Mouse (Mus musculus): ENCODE measurements around the gene Enoph1. TPM values are rescaled to one million over a fixed set of nuclear protein-coding genes. Genes with fewer than 3 reads are reported as not detected.

Gene Enoph1
- polyA plus RNA-seq (2012; fragmentation: generic; extraction: Trizol) = 8.2 TPM

- no peak for TF ChIP-seq MAX (IDR thresholded peaks at IDR 0.05; ENCODE audit: low read depth)
- peak; percentile 82 for TF ChIP-seq POLR2A (IDR thresholded peaks at IDR 0.05; ENCODE audit: insufficient read length, low read depth)
- peak in 1 of 3 experiments; percentile 2 for TF ChIP-seq MYOG (IDR thresholded peaks at IDR 0.05; ENCODE audit: control insufficient read depth in 1 of 3, insufficient read depth in 1 of 3, insufficient read length in 2 of 3, low read depth in 2 of 3)
- TF ChIP-seq TCF3 (IDR thresholded peaks at IDR 0.05; ENCODE audit: insufficient read length, low read depth) = no peak
- peak; percentile 24 for TF ChIP-seq POLR2AphosphoS2 (IDR thresholded peaks at IDR 0.05; ENCODE audit: insufficient read length, low read depth)
- no peak for TF ChIP-seq CEBPB (IDR thresholded peaks at IDR 0.05; ENCODE audit: insufficient read depth, poor library complexity, severe bottlenecking)
- TF ChIP-seq SRF (IDR thresholded peaks at IDR 0.05; ENCODE audit: control insufficient read depth, insufficient read length, low read depth) = no peak
- no peak for TF ChIP-seq TCF12 (IDR thresholded peaks at IDR 0.05; ENCODE audit: insufficient read depth, poor library complexity, severe bottlenecking)
- TF ChIP-seq MYOD1 (IDR thresholded peaks at IDR 0.05; ENCODE audit: control insufficient read depth in 1 of 3, insufficient read length in 2 of 3, low read depth in 2 of 3) = no peak
- no peak for TF ChIP-seq REST (IDR thresholded peaks at IDR 0.05; ENCODE audit: insufficient read depth, insufficient read length)
- TF ChIP-seq E2F4 (IDR thresholded peaks at IDR 0.05; ENCODE audit: insufficient read depth) = no peak
- TF ChIP-seq USF1 (IDR thresholded peaks at IDR 0.05; ENCODE audit: low read depth) = peak; percentile 82
- peaks cover 30% of the 10 kb centered on the region for H3K36me3 ChIP-seq (ENCODE audit: control insufficient read depth, insufficient read depth)
- H3ac ChIP-seq (ENCODE audit: control insufficient read depth, insufficient read length) = peak within 1 kb of the TSS; percentile 93
- peaks cover 78% of the 10 kb centered on the region for H3K79me2 ChIP-seq (ENCODE audit: control insufficient read depth, insufficient read depth)
- no peaks in the 10 kb centered on the region for H3K27me3 ChIP-seq (ENCODE audit: control insufficient read depth, insufficient read depth, insufficient read length)
- peak within 1 kb of the TSS; percentile 75 for H3K4me2 ChIP-seq (ENCODE audit: low read depth)
- peak within 1 kb of the TSS; percentile 95 for H3K4me3 ChIP-seq
Measured at GRCm38 (mm10) chr5:100039602-100040142, at the start of gene Enoph1, which contains the start of gene Hnrnpdl. TSS of gene Enoph1 (plus strand) at chr5:100039985. TSS of gene Hnrnpdl (minus strand) at chr5:100039664.

GRCm38 (mm10) chr5:99994166-99994565, 45.6 kb upstream of the Enoph1 start:
- Histone ChIP-seq H3K4me2 (ENCODE audit: low read depth) (no peak overlapping the region), H3K4me3 (no peak overlapping the region), H3K36me3 (ENCODE audit: control insufficient read depth, insufficient read depth) (no peaks in the 10 kb centered on the region), H3ac (ENCODE audit: control insufficient read depth, insufficient read length) (no peak overlapping the region), H3K27me3 (ENCODE audit: control insufficient read depth, insufficient read depth, insufficient read length) (no peaks in the 10 kb centered on the region), H3K79me2 (ENCODE audit: control insufficient read depth, insufficient read depth) (no peaks in the 10 kb centered on the region)
- no peak for TF ChIP-seq MYOG (IDR thresholded peaks at IDR 0.05; ENCODE audit: control insufficient read depth in 1 of 3, insufficient read depth in 1 of 3, insufficient read length in 2 of 3, low read depth in 2 of 3)
- no peak for TF ChIP-seq E2F4 (IDR thresholded peaks at IDR 0.05; ENCODE audit: insufficient read depth)
- TF ChIP-seq USF1 (IDR thresholded peaks at IDR 0.05; ENCODE audit: low read depth) = no peak
- TF ChIP-seq MYOD1 (IDR thresholded peaks at IDR 0.05; ENCODE audit: control insufficient read depth in 1 of 3, insufficient read length in 2 of 3, low read depth in 2 of 3) = no peak
- TF ChIP-seq MAX (IDR thresholded peaks at IDR 0.05; ENCODE audit: low read depth) = no peak
- no peak for TF ChIP-seq REST (IDR thresholded peaks at IDR 0.05; ENCODE audit: insufficient read depth, insufficient read length)
- no peak for TF ChIP-seq POLR2AphosphoS2 (IDR thresholded peaks at IDR 0.05; ENCODE audit: insufficient read length, low read depth)
- TF ChIP-seq TCF12 (IDR thresholded peaks at IDR 0.05; ENCODE audit: insufficient read depth, poor library complexity, severe bottlenecking) = no peak
- no peak for TF ChIP-seq CEBPB (IDR thresholded peaks at IDR 0.05; ENCODE audit: insufficient read depth, poor library complexity, severe bottlenecking)
- TF ChIP-seq TCF3 (IDR thresholded peaks at IDR 0.05; ENCODE audit: insufficient read length, low read depth) = no peak
- TF ChIP-seq SRF (IDR thresholded peaks at IDR 0.05; ENCODE audit: control insufficient read depth, insufficient read length, low read depth) = no peak
- TF ChIP-seq POLR2A (IDR thresholded peaks at IDR 0.05; ENCODE audit: insufficient read length, low read depth) = no peak

GRCm38 (mm10) chr5:99994680-99995079, 45.1 kb upstream of the Enoph1 start:
- Histone ChIP-seq H3K4me3 (no peak overlapping the region), H3ac (ENCODE audit: control insufficient read depth, insufficient read length) (no peak overlapping the region), H3K27me3 (ENCODE audit: control insufficient read depth, insufficient read depth, insufficient read length) (no peaks in the 10 kb centered on the region), H3K4me2 (ENCODE audit: low read depth) (no peak overlapping the region), H3K36me3 (ENCODE audit: control insufficient read depth, insufficient read depth) (no peaks in the 10 kb centered on the region), H3K79me2 (ENCODE audit: control insufficient read depth, insufficient read depth) (no peaks in the 10 kb centered on the region)
- TF ChIP-seq E2F4 (IDR thresholded peaks at IDR 0.05; ENCODE audit: insufficient read depth) = no peak
- TF ChIP-seq POLR2A (IDR thresholded peaks at IDR 0.05; ENCODE audit: insufficient read length, low read depth) = no peak
- no peak for TF ChIP-seq REST (IDR thresholded peaks at IDR 0.05; ENCODE audit: insufficient read depth, insufficient read length)
- TF ChIP-seq POLR2AphosphoS2 (IDR thresholded peaks at IDR 0.05; ENCODE audit: insufficient read length, low read depth) = no peak
- no peak for TF ChIP-seq TCF12 (IDR thresholded peaks at IDR 0.05; ENCODE audit: insufficient read depth, poor library complexity, severe bottlenecking)
- TF ChIP-seq MYOG (IDR thresholded peaks at IDR 0.05; ENCODE audit: control insufficient read depth in 1 of 3, insufficient read depth in 1 of 3, insufficient read length in 2 of 3, low read depth in 2 of 3) = no peak
- TF ChIP-seq MAX (IDR thresholded peaks at IDR 0.05; ENCODE audit: low read depth) = no peak
- no peak for TF ChIP-seq CEBPB (IDR thresholded peaks at IDR 0.05; ENCODE audit: insufficient read depth, poor library complexity, severe bottlenecking)
- TF ChIP-seq TCF3 (IDR thresholded peaks at IDR 0.05; ENCODE audit: insufficient read length, low read depth) = no peak
- no peak for TF ChIP-seq MYOD1 (IDR thresholded peaks at IDR 0.05; ENCODE audit: control insufficient read depth in 1 of 3, insufficient read length in 2 of 3, low read depth in 2 of 3)
- no peak for TF ChIP-seq SRF (IDR thresholded peaks at IDR 0.05; ENCODE audit: control insufficient read depth, insufficient read length, low read depth)
- TF ChIP-seq USF1 (IDR thresholded peaks at IDR 0.05; ENCODE audit: low read depth) = no peak

- no peaks in the 10 kb centered on the region for H3K27me3 ChIP-seq (ENCODE audit: control insufficient read depth, insufficient read depth, insufficient read length)
- no peak for TF ChIP-seq CEBPB (IDR thresholded peaks at IDR 0.05; ENCODE audit: insufficient read depth, poor library complexity, severe bottlenecking)
- H3K4me2 ChIP-seq (ENCODE audit: low read depth) = no peak overlapping the region
- no peak overlapping the region for H3K4me3 ChIP-seq
- no peaks in the 10 kb centered on the region for H3K36me3 ChIP-seq (ENCODE audit: control insufficient read depth, insufficient read depth)
- no peaks in the 10 kb centered on the region for H3K79me2 ChIP-seq (ENCODE audit: control insufficient read depth, insufficient read depth)
- H3ac ChIP-seq (ENCODE audit: control insufficient read depth, insufficient read length) = no peak overlapping the region
Measured at GRCm38 (mm10) chr5:100000048-100000447, 39.7 kb upstream of the Enoph1 start.

GRCm38 (mm10) chr5:100000500-100000899, 39.3 kb upstream of the Enoph1 start:
- TF ChIP-seq POLR2A (IDR thresholded peaks at IDR 0.05; ENCODE audit: insufficient read length, low read depth) (no peak), MAX (IDR thresholded peaks at IDR 0.05; ENCODE audit: low read depth) (no peak), POLR2AphosphoS2 (IDR thresholded peaks at IDR 0.05; ENCODE audit: insufficient read length, low read depth) (no peak), MYOD1 (IDR thresholded peaks at IDR 0.05; ENCODE audit: control insufficient read depth in 1 of 3, insufficient read length in 2 of 3, low read depth in 2 of 3) (no peak), TCF3 (IDR thresholded peaks at IDR 0.05; ENCODE audit: insufficient read length, low read depth) (no peak), SRF (IDR thresholded peaks at IDR 0.05; ENCODE audit: control insufficient read depth, insufficient read length, low read depth) (no peak), REST (IDR thresholded peaks at IDR 0.05; ENCODE audit: insufficient read depth, insufficient read length) (no peak), E2F4 (IDR thresholded peaks at IDR 0.05; ENCODE audit: insufficient read depth) (no peak), USF1 (IDR thresholded peaks at IDR 0.05; ENCODE audit: low read depth) (no peak), CEBPB (IDR thresholded peaks at IDR 0.05; ENCODE audit: insufficient read depth, poor library complexity, severe bottlenecking) (no peak), MYOG (IDR thresholded peaks at IDR 0.05; ENCODE audit: control insufficient read depth in 1 of 3, insufficient read depth in 1 of 3, insufficient read length in 2 of 3, low read depth in 2 of 3) (no peak), TCF12 (IDR thresholded peaks at IDR 0.05; ENCODE audit: insufficient read depth, poor library complexity, severe bottlenecking) (no peak)
- no peaks in the 10 kb centered on the region for H3K79me2 ChIP-seq (ENCODE audit: control insufficient read depth, insufficient read depth)
- no peak overlapping the region for H3ac ChIP-seq (ENCODE audit: control insufficient read depth, insufficient read length)
- H3K36me3 ChIP-seq (ENCODE audit: control insufficient read depth, insufficient read depth) = no peaks in the 10 kb centered on the region
- H3K4me3 ChIP-seq = no peak overlapping the region
- no peak overlapping the region for H3K4me2 ChIP-seq (ENCODE audit: low read depth)
- no peaks in the 10 kb centered on the region for H3K27me3 ChIP-seq (ENCODE audit: control insufficient read depth, insufficient read depth, insufficient read length)
